Mouse (Mus musculus): ENCODE measurements around the gene Gm28539. TPM values are rescaled to one million over a fixed set of nuclear protein-coding genes. Genes with fewer than 3 reads are reported as not detected.
"Not testable (repeated sequence)": the region's sequence is repeated elsewhere in the genome, so short reads cannot be mapped to it uniquely, and the experiment has no call there.

Gene Gm28539
- polyA plus RNA-seq, 1 experiment from 2014 or later = not detected

GRCm38 (mm10) chr16:18858551-18858950 is 22.2 kb downstream of the Gm28539 start:
- H3K4me2 ChIP-seq = no peak overlapping the region
- no peak for ATAC-seq (ENCODE audit: insufficient read depth)
- no peaks in the 10 kb centered on the region for H3K9me3 ChIP-seq (replicated peaks)
- no peak overlapping the region for H3K27ac ChIP-seq (replicated peaks)
- H3K27me3 ChIP-seq = no peaks in the 10 kb centered on the region
- H3K4me3 ChIP-seq (replicated peaks) = no peak overlapping the region
- no peaks in the 10 kb centered on the region for H3K4me1 ChIP-seq (replicated peaks)
- H3K36me3 ChIP-seq (replicated peaks) = no peaks in the 10 kb centered on the region
- no peak overlapping the region for H3K9ac ChIP-seq

- no peak for ATAC-seq (ENCODE audit: insufficient read depth)
- WGBS (ENCODE audit: insufficient replicate concordance) = 40% methylated on average over 1 of the region's 1 CpGs
- H3K27ac ChIP-seq (replicated peaks) = no peak overlapping the region
Measured at GRCm38 (mm10) chr16:18860186-18860585, 23.8 kb downstream of the Gm28539 start.

GRCm38 (mm10) chr16:18870495-18870894 is 34.1 kb downstream of the Gm28539 start:
- not testable (repeated sequence) for H3K27ac ChIP-seq (replicated peaks); H3K4me3 ChIP-seq (replicated peaks); H3K27me3 ChIP-seq; H3K9ac ChIP-seq; H3K9me3 ChIP-seq (replicated peaks)
- 34% methylated on average over 1 of the region's 1 CpGs for WGBS (ENCODE audit: insufficient replicate concordance)
- H3K36me3 ChIP-seq (replicated peaks) = peaks cover 40% of the 10 kb centered on the region
- peaks cover 24% of the 10 kb centered on the region for H3K4me1 ChIP-seq (replicated peaks)
- peak overlapping the region; percentile 25; the same call in 1 of the 2 replicates for H3K4me2 ChIP-seq
- peak; percentile 51; the same call in 1 of the 2 replicates for ATAC-seq (ENCODE audit: insufficient read depth)

More at GRCm38 (mm10) chr16:18860186-18860585, 23.8 kb downstream of the Gm28539 start:
- no peak overlapping the region for H3K4me2 ChIP-seq
- no peak overlapping the region for H3K4me3 ChIP-seq (replicated peaks)
- no peak overlapping the region for H3K9ac ChIP-seq
- no peaks in the 10 kb centered on the region for H3K4me1 ChIP-seq (replicated peaks)
- no peaks in the 10 kb centered on the region; the same call in 1 of the 2 replicates for H3K27me3 ChIP-seq
- H3K9me3 ChIP-seq (replicated peaks) = no peaks in the 10 kb centered on the region
- H3K36me3 ChIP-seq (replicated peaks) = no peaks in the 10 kb centered on the region

- H3K4me3 ChIP-seq (replicated peaks) = peak overlapping the region; percentile 93
- peaks cover 50% of the 10 kb centered on the region for H3K36me3 ChIP-seq (replicated peaks)
- H3K9ac ChIP-seq = peak overlapping the region; percentile 85
- ATAC-seq (ENCODE audit: insufficient read depth) = no peak
- no peaks in the 10 kb centered on the region for H3K27me3 ChIP-seq
- under 1% methylated on average over 17 of the region's 17 CpGs for WGBS (ENCODE audit: insufficient replicate concordance)
- peak overlapping the region; percentile 93 for H3K4me2 ChIP-seq
- H3K27ac ChIP-seq (replicated peaks) = peak overlapping the region; percentile 99
- no peaks in the 10 kb centered on the region for H3K9me3 ChIP-seq (replicated peaks)
- H3K4me1 ChIP-seq (replicated peaks) = peaks cover 46% of the 10 kb centered on the region
Measured at GRCm38 (mm10) chr16:18876091-18876441, 39.7 kb downstream of the Gm28539 start.

- Histone ChIP-seq H3K9me3 (replicated peaks) (no peaks in the 10 kb centered on the region), H3K9ac (peak within 1 kb of the TSS; percentile 85), H3K36me3 (replicated peaks) (peaks cover 46% of the 10 kb centered on the region), H3K4me1 (replicated peaks) (peaks cover 43% of the 10 kb centered on the region), H3K4me3 (replicated peaks) (peak within 1 kb of the TSS; percentile 93), H3K27ac (replicated peaks) (peak within 1 kb of the TSS; percentile 99), H3K4me2 (peak within 1 kb of the TSS; percentile 93), H3K27me3 (no peaks in the 10 kb centered on the region)
- ATAC-seq (ENCODE audit: insufficient read depth) = peak; percentile 92
- WGBS (ENCODE audit: insufficient replicate concordance) = under 1% methylated on average over 93 of the region's 93 CpGs
Measured at GRCm38 (mm10) chr16:18876442-18877308, 40.3 kb downstream of the Gm28539 start, which contains the start of the genes Mrpl40 and Hira. Gene Mrpl40 (minus strand): TSS chr16:18876862. Gene Hira (plus strand): TSS chr16:18877037.

GRCm38 (mm10) chr16:18877386-18878090 is 41.2 kb downstream of the Gm28539 start:
- Histone ChIP-seq H3K4me3 (replicated peaks) (peak overlapping the region; percentile 93), H3K4me1 (replicated peaks) (peaks cover 43% of the 10 kb centered on the region), H3K9ac (peak overlapping the region; percentile 85), H3K36me3 (replicated peaks) (peaks cover 38% of the 10 kb centered on the region), H3K27me3 (no peaks in the 10 kb centered on the region), H3K9me3 (replicated peaks) (no peaks in the 10 kb centered on the region), H3K4me2 (peak overlapping the region; percentile 93), H3K27ac (replicated peaks) (peak overlapping the region; percentile 99)
- WGBS (ENCODE audit: insufficient replicate concordance) = under 1% methylated on average over 43 of the region's 43 CpGs
- peak; percentile 12 for ATAC-seq (ENCODE audit: insufficient read depth)

GRCm38 (mm10) chr16:18878091-18878720 is 41.8 kb downstream of the Gm28539 start:
- peak overlapping the region; percentile 99 for H3K27ac ChIP-seq (replicated peaks)
- H3K4me3 ChIP-seq (replicated peaks) = peak overlapping the region; percentile 93
- H3K9me3 ChIP-seq (replicated peaks) = no peaks in the 10 kb centered on the region
- no peaks in the 10 kb centered on the region for H3K27me3 ChIP-seq
- ATAC-seq (ENCODE audit: insufficient read depth) = no peak
- 13% methylated on average over 20 of the region's 20 CpGs for WGBS (ENCODE audit: insufficient replicate concordance)
- peaks cover 41% of the 10 kb centered on the region for H3K4me1 ChIP-seq (replicated peaks)
- H3K36me3 ChIP-seq (replicated peaks) = peaks cover 31% of the 10 kb centered on the region
- H3K9ac ChIP-seq = peak overlapping the region; percentile 85
- H3K4me2 ChIP-seq = peak overlapping the region; percentile 93

- Histone ChIP-seq H3K4me3 (replicated peaks) (no peak overlapping the region), H3K4me2 (no peak overlapping the region)
Measured at GRCm38 (mm10) chr16:18884044-18884443, 47.7 kb downstream of the Gm28539 start.

GRCm38 (mm10) chr16:18893840-18894372 is 57.5 kb downstream of the Gm28539 start:
- Histone ChIP-seq H3K4me2 (no peak overlapping the region), H3K27ac (replicated peaks) (no peak overlapping the region), H3K9ac (no peak overlapping the region), H3K9me3 (replicated peaks) (no peaks in the 10 kb centered on the region), H3K27me3 (no peaks in the 10 kb centered on the region), H3K36me3 (replicated peaks) (peaks cover 28% of the 10 kb centered on the region), H3K4me1 (replicated peaks) (peaks cover 41% of the 10 kb centered on the region), H3K4me3 (replicated peaks) (no peak overlapping the region)
- no peak for ATAC-seq (ENCODE audit: insufficient read depth)
- 76% methylated on average over 4 of the region's 4 CpGs for WGBS (ENCODE audit: insufficient replicate concordance)

More at GRCm38 (mm10) chr16:18884044-18884443, 47.7 kb downstream of the Gm28539 start:
- no peak for ATAC-seq (ENCODE audit: insufficient read depth)
- Histone ChIP-seq H3K36me3 (replicated peaks) (peaks cover 26% of the 10 kb centered on the region; the same call in 1 of the 2 replicates), H3K27me3 (no peaks in the 10 kb centered on the region), H3K9ac (no peak overlapping the region), H3K9me3 (replicated peaks) (no peaks in the 10 kb centered on the region), H3K27ac (replicated peaks) (no peak overlapping the region), H3K4me1 (replicated peaks) (peaks cover 19% of the 10 kb centered on the region)

GRCm38 (mm10) chr16:18895249-18895648 is 58.9 kb downstream of the Gm28539 start:
- Histone ChIP-seq H3K4me1 (replicated peaks) (peaks cover 29% of the 10 kb centered on the region), H3K4me3 (replicated peaks) (no peak overlapping the region), H3K4me2 (no peak overlapping the region), H3K27ac (replicated peaks) (no peak overlapping the region), H3K9ac (no peak overlapping the region), H3K9me3 (replicated peaks) (no peaks in the 10 kb centered on the region), H3K36me3 (replicated peaks) (peaks cover 40% of the 10 kb centered on the region), H3K27me3 (no peaks in the 10 kb centered on the region)
- no peak for ATAC-seq (ENCODE audit: insufficient read depth)
- WGBS (ENCODE audit: insufficient replicate concordance) = 52% methylated on average over 3 of the region's 3 CpGs

Measured in liver, embryonic 15.5 days (tissue).